Mouse (Mus musculus): ENCODE results near the gene Milr1. TPM values are rescaled to one million over a fixed set of nuclear protein-coding genes. Genes with fewer than 3 reads are reported as not detected.
"Not testable (repeated sequence)": the region's sequence is repeated elsewhere in the genome, so short reads cannot be mapped to it uniquely, and the experiment has no call there.

The Milr1 gene
- polyA plus RNA-seq, 1 experiment from 2014 or later = 1.3 TPM

GRCm38 (mm10) chr11:106724916-106725235 lies 26.1 kb upstream of the Milr1 start:
- not testable (repeated sequence) for DNase-seq (ENCODE audit: low spot score); H3K4me2 ChIP-seq (ENCODE audit: low read depth, low read length, severe bottlenecking); H3K27ac ChIP-seq (ENCODE audit: low read depth, low read length); H3K9ac ChIP-seq (ENCODE audit: low read length); H3K4me1 ChIP-seq (replicated peaks; ENCODE audit: control insufficient read depth, insufficient read depth, low read length); H3K27me3 ChIP-seq (ENCODE audit: control insufficient read depth, insufficient read depth, low read length); H3K4me3 ChIP-seq (ENCODE audit: low read depth, low read length); H3K9me3 ChIP-seq (ENCODE audit: control insufficient read depth, low read length); ATAC-seq (replicated peaks; ENCODE audit: low FRiP score); H3K36me3 ChIP-seq (ENCODE audit: control insufficient read depth, insufficient read depth, low read length)
- WGBS = 97% methylated on average over 9 of the region's 9 CpGs

- Histone ChIP-seq H3K4me3 (ENCODE audit: low read depth, low read length) (no peak overlapping the region), H3K9me3 (ENCODE audit: control insufficient read depth, low read length) (no peaks in the 10 kb centered on the region; the same call in 1 of the 2 replicates), H3K9ac (ENCODE audit: low read length) (no peak overlapping the region), H3K4me1 (replicated peaks; ENCODE audit: control insufficient read depth, insufficient read depth, low read length) (no peaks in the 10 kb centered on the region), H3K36me3 (ENCODE audit: control insufficient read depth, insufficient read depth, low read length) (no peaks in the 10 kb centered on the region), H3K4me2 (ENCODE audit: low read depth, low read length, severe bottlenecking) (no peak overlapping the region), H3K27ac (ENCODE audit: low read depth, low read length) (no peak overlapping the region), H3K27me3 (ENCODE audit: control insufficient read depth, insufficient read depth, low read length) (no peaks in the 10 kb centered on the region)
- WGBS = 44% methylated on average over 5 of the region's 5 CpGs
- ATAC-seq (replicated peaks; ENCODE audit: low FRiP score) (no peak), DNase-seq (ENCODE audit: low spot score) (no peak)
Measured at GRCm38 (mm10) chr11:106727967-106728366, 23.1 kb upstream of the Milr1 start.

GRCm38 (mm10) chr11:106728402-106729366 lies 22.3 kb upstream of the Milr1 start:
- Histone ChIP-seq H3K4me2 (ENCODE audit: low read depth, low read length, severe bottlenecking) (no peak overlapping the region), H3K36me3 (ENCODE audit: control insufficient read depth, insufficient read depth, low read length) (no peaks in the 10 kb centered on the region), H3K9me3 (ENCODE audit: control insufficient read depth, low read length) (no peaks in the 10 kb centered on the region; the same call in 1 of the 2 replicates), H3K27ac (ENCODE audit: low read depth, low read length) (no peak overlapping the region), H3K4me1 (replicated peaks; ENCODE audit: control insufficient read depth, insufficient read depth, low read length) (no peaks in the 10 kb centered on the region), H3K27me3 (ENCODE audit: control insufficient read depth, insufficient read depth, low read length) (no peaks in the 10 kb centered on the region), H3K4me3 (ENCODE audit: low read depth, low read length) (no peak overlapping the region), H3K9ac (ENCODE audit: low read length) (no peak overlapping the region)
- DNase-seq (ENCODE audit: low spot score) = no peak
- ATAC-seq (replicated peaks; ENCODE audit: low FRiP score) = no peak
- 82% methylated on average over 10 of the region's 10 CpGs for WGBS

GRCm38 (mm10) chr11:106729656-106730055 lies 21.4 kb upstream of the Milr1 start:
- Histone ChIP-seq H3K9me3 (ENCODE audit: control insufficient read depth, low read length) (no peaks in the 10 kb centered on the region; the same call in 1 of the 2 replicates), H3K4me3 (ENCODE audit: low read depth, low read length) (no peak overlapping the region), H3K27ac (ENCODE audit: low read depth, low read length) (no peak overlapping the region), H3K4me2 (ENCODE audit: low read depth, low read length, severe bottlenecking) (no peak overlapping the region), H3K4me1 (replicated peaks; ENCODE audit: control insufficient read depth, insufficient read depth, low read length) (no peaks in the 10 kb centered on the region), H3K27me3 (ENCODE audit: control insufficient read depth, insufficient read depth, low read length) (no peaks in the 10 kb centered on the region), H3K36me3 (ENCODE audit: control insufficient read depth, insufficient read depth, low read length) (no peaks in the 10 kb centered on the region), H3K9ac (ENCODE audit: low read length) (no peak overlapping the region)
- ATAC-seq (replicated peaks; ENCODE audit: low FRiP score) (no peak), DNase-seq (ENCODE audit: low spot score) (no peak)
- 97% methylated on average over 1 of the region's 1 CpGs for WGBS

GRCm38 (mm10) chr11:106730714-106731113 lies 20.3 kb upstream of the Milr1 start:
- ATAC-seq (replicated peaks; ENCODE audit: low FRiP score) (no peak), DNase-seq (ENCODE audit: low spot score) (no peak)
- 91% methylated on average over 4 of the region's 4 CpGs for WGBS
- H3K4me1 ChIP-seq (replicated peaks; ENCODE audit: control insufficient read depth, insufficient read depth, low read length) = no peaks in the 10 kb centered on the region
- H3K36me3 ChIP-seq (ENCODE audit: control insufficient read depth, insufficient read depth, low read length) = no peaks in the 10 kb centered on the region
- no peaks in the 10 kb centered on the region for H3K27me3 ChIP-seq (ENCODE audit: control insufficient read depth, insufficient read depth, low read length)
- no peaks in the 10 kb centered on the region; the same call in 1 of the 2 replicates for H3K9me3 ChIP-seq (ENCODE audit: control insufficient read depth, low read length)
- H3K4me3 ChIP-seq (ENCODE audit: low read depth, low read length) = no peak overlapping the region
- H3K4me2 ChIP-seq (ENCODE audit: low read depth, low read length, severe bottlenecking) = no peak overlapping the region
- H3K27ac ChIP-seq (ENCODE audit: low read depth, low read length) = no peak overlapping the region
- H3K9ac ChIP-seq (ENCODE audit: low read length) = no peak overlapping the region

- Histone ChIP-seq H3K4me3 (ENCODE audit: low read depth, low read length) (no peak overlapping the region), H3K4me2 (ENCODE audit: low read depth, low read length, severe bottlenecking) (no peak overlapping the region), H3K36me3 (ENCODE audit: control insufficient read depth, insufficient read depth, low read length) (no peaks in the 10 kb centered on the region), H3K9ac (ENCODE audit: low read length) (no peak overlapping the region), H3K27ac (ENCODE audit: low read depth, low read length) (peak overlapping the region; percentile 53), H3K9me3 (ENCODE audit: control insufficient read depth, low read length) (no peaks in the 10 kb centered on the region), H3K4me1 (replicated peaks; ENCODE audit: control insufficient read depth, insufficient read depth, low read length) (peaks cover 10% of the 10 kb centered on the region; the same call in 1 of the 2 replicates), H3K27me3 (ENCODE audit: control insufficient read depth, insufficient read depth, low read length) (no peaks in the 10 kb centered on the region)
- no peak for DNase-seq (ENCODE audit: low spot score)
- no peak for ATAC-seq (replicated peaks; ENCODE audit: low FRiP score)
- 26% methylated on average over 3 of the region's 3 CpGs for WGBS
Measured at GRCm38 (mm10) chr11:106736614-106737013, 14.4 kb upstream of the Milr1 start.

GRCm38 (mm10) chr11:106737178-106737621 lies 13.8 kb upstream of the Milr1 start:
- peak overlapping the region; percentile 5; the same call in 1 of the 2 replicates for H3K9ac ChIP-seq (ENCODE audit: low read length)
- no peaks in the 10 kb centered on the region for H3K9me3 ChIP-seq (ENCODE audit: control insufficient read depth, low read length)
- H3K4me2 ChIP-seq (ENCODE audit: low read depth, low read length, severe bottlenecking) = no peak overlapping the region
- H3K27me3 ChIP-seq (ENCODE audit: control insufficient read depth, insufficient read depth, low read length) = no peaks in the 10 kb centered on the region
- H3K36me3 ChIP-seq (ENCODE audit: control insufficient read depth, insufficient read depth, low read length) = no peaks in the 10 kb centered on the region
- ATAC-seq (replicated peaks; ENCODE audit: low FRiP score) = 0 out of 2 replicates have a peak, but pooled peaks have one; percentile 24
- H3K4me3 ChIP-seq (ENCODE audit: low read depth, low read length) = no peak overlapping the region
- peak overlapping the region; percentile 53 for H3K27ac ChIP-seq (ENCODE audit: low read depth, low read length)
- DNase-seq (ENCODE audit: low spot score) = no peak
- H3K4me1 ChIP-seq (replicated peaks; ENCODE audit: control insufficient read depth, insufficient read depth, low read length) = peaks cover 10% of the 10 kb centered on the region; the same call in 1 of the 2 replicates
- WGBS = 13% methylated on average over 12 of the region's 12 CpGs

- 92% methylated on average over 2 of the region's 2 CpGs for WGBS
- H3K4me3 ChIP-seq (ENCODE audit: low read depth, low read length) = no peak overlapping the region
- DNase-seq (ENCODE audit: low spot score) = no peak
Measured at GRCm38 (mm10) chr11:106739116-106739515, 11.9 kb upstream of the Milr1 start.

More at GRCm38 (mm10) chr11:106739116-106739515, 11.9 kb upstream of the Milr1 start:
- Histone ChIP-seq H3K9ac (ENCODE audit: low read length) (no peak overlapping the region), H3K4me1 (replicated peaks; ENCODE audit: control insufficient read depth, insufficient read depth, low read length) (peaks cover 10% of the 10 kb centered on the region; the same call in 1 of the 2 replicates), H3K9me3 (ENCODE audit: control insufficient read depth, low read length) (no peaks in the 10 kb centered on the region), H3K4me2 (ENCODE audit: low read depth, low read length, severe bottlenecking) (no peak overlapping the region), H3K27me3 (ENCODE audit: control insufficient read depth, insufficient read depth, low read length) (no peaks in the 10 kb centered on the region), H3K36me3 (ENCODE audit: control insufficient read depth, insufficient read depth, low read length) (no peaks in the 10 kb centered on the region), H3K27ac (ENCODE audit: low read depth, low read length) (no peak overlapping the region)
- no peak for ATAC-seq (replicated peaks; ENCODE audit: low FRiP score)
